Mouse (Mus musculus): Measurements from ENCODE around the gene Ggt1.

DNA sequence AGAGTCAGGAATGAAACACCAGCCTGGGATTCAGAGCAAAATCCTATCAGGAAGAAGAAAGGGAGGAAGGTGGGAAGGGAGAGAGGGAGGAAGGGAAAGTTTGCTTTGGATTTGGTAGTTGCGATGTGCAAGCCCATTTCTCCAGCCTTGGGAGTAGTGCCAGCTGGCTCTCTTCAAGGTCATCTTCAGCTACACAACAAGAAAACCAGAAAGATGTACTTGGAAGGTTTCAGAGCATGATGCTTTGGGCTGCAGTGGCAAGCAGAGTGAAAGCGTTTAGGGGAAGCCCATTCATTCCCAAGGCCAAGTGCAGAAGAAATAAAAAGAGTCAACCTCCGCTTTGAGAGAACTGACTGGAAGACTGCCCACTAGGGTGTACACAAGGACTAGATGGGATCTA is 66.1 kb downstream of the Ggt1 start:
- TF ChIP-seq CTCF (conservative IDR thresholded peaks at IDR 0.05; ENCODE audit: low read length) (no peak), NANOG (IDR thresholded peaks at IDR 0.05; ENCODE audit: borderline replicate concordance, low read length) (no peak)
